Mouse (Mus musculus) embryonic facial prominence, embryonic 13.5 days (tissue): ENCODE data around the gene Rab32. TPM values are rescaled to one million over a fixed set of nuclear protein-coding genes. Genes with fewer than 3 reads are reported as not detected.
"Not testable (repeated sequence)": the region's sequence is repeated elsewhere in the genome, so short reads cannot be mapped to it uniquely, and the experiment has no call there.

Source experiments
- ATAC-seq: fragments of 200-750 bp; cut with Nextera tagmentation; 2 replicates; pipeline ENCODE4 v1.8.0; 2017; ENCODE audit warnings: low read depth; ENCODE audit not compliant: insufficient number of reproducible peaks, insufficient read depth, low FRiP score, low TSS enrichment
- H3K27ac ChIP-seq: fragments of 300-500 bp; sonication (generic); 2 replicates; pipeline ENCODE4 v1.5.1; 2015; ENCODE audit warnings: moderate library complexity, mild to moderate bottlenecking, inconsistent platforms
- H3K27me3 ChIP-seq: fragments of 300-500 bp; sonication (generic); 2 replicates; pipeline ENCODE4 v1.6.1; 2015; ENCODE audit warnings: mild to moderate bottlenecking, inconsistent platforms
- H3K36me3 ChIP-seq: fragments of 300-500 bp; sonication (generic); 2 replicates; pipeline ENCODE4 v1.6.1; 2015; ENCODE audit warnings: mild to moderate bottlenecking, inconsistent platforms
- H3K4me1 ChIP-seq: fragments of 300-500 bp; sonication (generic); 2 replicates; pipeline ENCODE4 v1.6.1; 2015; ENCODE audit warnings: inconsistent platforms
- H3K4me2 ChIP-seq: fragments of 300-500 bp; sonication (generic); 2 replicates; pipeline ENCODE4 v1.6.1; 2015; ENCODE audit warnings: moderate library complexity, mild to moderate bottlenecking, inconsistent platforms
- H3K4me3 ChIP-seq: fragments of 300-500 bp; sonication (generic); 2 replicates; pipeline ENCODE4 v1.5.1; 2015; ENCODE audit warnings: mild to moderate bottlenecking, inconsistent platforms
- H3K9ac ChIP-seq: fragments of 300-500 bp; sonication (generic); 2 replicates; pipeline ENCODE4 v1.6.1; 2015; ENCODE audit warnings: mild to moderate bottlenecking, inconsistent platforms
- H3K9me3 ChIP-seq: fragments of 300-500 bp; sonication (generic); 2 replicates; pipeline ENCODE4 v1.6.1; 2016; ENCODE audit warnings: inconsistent platforms
- WGBS: fragments of 180-500 bp; shearing (Covaris S2); methylation state at CpG from one replicate; pipeline ENCODE4 v1.1.7; 2015; ENCODE audit warnings: mixed read lengths; 5-methylcytosine and 5-hydroxymethylcytosine counted together
- polyA plus RNA-seq: library from polyadenylated mRNA; unstranded; fragments of >200 nt; fragmentation: Nextera tagmentation; extraction: Ambion mirVana; gene quantifications from 2 replicates; pipeline ENCODE4 v1.2.1, GENCODE M21; 2015

The Rab32 gene
- polyA plus RNA-seq: 25.5 and 26.7 TPM in 2 replicates

DNA sequence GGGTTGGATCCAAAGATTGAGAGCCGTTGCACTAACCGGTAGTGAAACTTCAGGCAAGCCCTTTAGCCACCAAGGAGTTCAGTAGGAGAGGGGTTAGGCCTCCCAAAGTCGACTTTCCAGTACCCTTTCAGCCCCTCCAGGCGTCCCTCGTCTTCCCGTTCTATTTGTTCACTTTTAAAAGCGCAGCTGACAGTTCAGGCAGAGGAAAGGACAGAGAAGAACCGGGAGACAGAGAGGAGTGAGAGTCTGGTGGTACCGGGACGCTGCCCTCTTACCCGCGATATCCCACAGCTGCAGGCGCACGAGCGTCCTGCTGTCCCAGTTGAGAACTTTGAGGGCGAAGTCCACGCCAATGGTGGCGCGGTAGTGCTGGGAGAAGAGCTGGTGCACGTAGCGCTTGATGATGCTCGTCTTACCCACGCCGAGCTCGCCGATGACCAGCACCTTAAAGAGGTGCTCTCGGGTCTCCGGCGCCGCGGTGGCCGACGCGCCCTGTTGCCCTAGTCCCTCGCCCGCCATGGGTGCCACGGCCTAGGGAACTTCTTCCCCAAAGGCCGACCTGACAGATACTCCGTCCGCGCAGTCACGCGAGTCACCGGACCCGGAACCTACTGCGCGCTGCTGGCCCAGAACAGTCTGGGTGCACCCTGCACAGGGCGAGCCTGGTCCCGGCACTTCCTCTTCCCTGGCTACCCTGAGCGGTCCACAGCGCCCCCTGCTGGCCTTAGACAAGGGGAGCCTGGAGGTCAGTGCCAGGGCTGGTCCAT is at the start of gene Rab32:
Rab32 (minus strand) TSS at position 696 of the 767 bp plus-strand sequence.
- WGBS: under 1% methylated on average over 51 of the region's 51 CpGs
- H3K4me2 ChIP-seq: peak within 1 kb of the TSS; percentile 90
- peaks cover 16% of the 10 kb centered on the region for H3K4me1 ChIP-seq
- H3K27me3 ChIP-seq: no peaks in the 10 kb centered on the region
- H3K9me3 ChIP-seq: no peaks in the 10 kb centered on the region
- peak within 1 kb of the TSS; percentile 77 for H3K9ac ChIP-seq
- H3K36me3 ChIP-seq: no peaks in the 10 kb centered on the region
- peak within 1 kb of the TSS; percentile 81 for H3K27ac ChIP-seq
- H3K4me3 ChIP-seq: peak within 1 kb of the TSS; percentile 65
- ATAC-seq: peak; percentile 89

DNA sequence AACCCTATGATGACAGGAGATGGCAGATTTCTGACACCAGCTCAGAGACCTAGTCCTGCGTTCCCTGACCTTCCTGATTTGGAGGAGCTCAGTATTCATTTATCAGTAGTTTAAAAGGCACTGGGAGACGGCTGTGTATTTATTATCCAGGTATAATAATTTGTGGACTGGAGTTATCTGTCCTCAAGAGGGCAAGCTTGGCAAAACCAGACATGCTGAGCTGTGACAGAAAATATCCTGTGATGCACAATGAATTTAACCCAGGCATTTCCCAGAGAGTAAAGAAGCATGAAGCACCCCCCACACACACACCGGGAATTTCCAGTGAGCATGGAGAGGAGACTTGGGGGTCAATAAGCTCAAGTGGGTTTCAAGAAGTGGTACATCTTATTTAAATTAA is 42.7 kb upstream of the Rab32 start:
- no peaks in the 10 kb centered on the region for H3K27me3 ChIP-seq
- 76% methylated on average over 3 of the region's 3 CpGs for WGBS
- H3K27ac ChIP-seq: no peak overlapping the region
- no peaks in the 10 kb centered on the region for H3K4me1 ChIP-seq
- no peak overlapping the region for H3K4me2 ChIP-seq
- no peak overlapping the region for H3K9ac ChIP-seq
- H3K36me3 ChIP-seq: no peaks in the 10 kb centered on the region
- no peaks in the 10 kb centered on the region for H3K9me3 ChIP-seq
- ATAC-seq: no peak
- H3K4me3 ChIP-seq: no peak overlapping the region

DNA sequence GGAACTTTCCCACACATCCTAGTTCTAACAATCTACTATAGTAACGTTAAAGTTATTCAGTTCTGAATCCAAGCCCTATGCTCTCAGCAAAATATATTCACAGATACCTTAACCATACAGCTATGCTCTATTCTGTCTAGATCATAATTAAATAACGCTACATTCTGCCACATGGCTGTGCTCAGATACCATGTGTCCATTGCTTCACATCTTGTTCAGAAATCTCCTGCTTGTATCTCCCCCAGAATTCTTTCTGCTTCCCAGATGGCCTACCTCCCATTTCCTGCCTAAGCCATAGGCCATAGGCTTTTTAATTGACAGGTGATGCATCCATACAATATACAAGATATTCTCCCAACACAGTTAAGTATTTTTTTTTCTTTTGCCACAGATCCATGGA is 39.4 kb upstream of the Rab32 start:
- not testable (repeated sequence) for H3K36me3 ChIP-seq, H3K9me3 ChIP-seq, H3K4me2 ChIP-seq, H3K4me3 ChIP-seq, H3K27ac ChIP-seq, H3K4me1 ChIP-seq, H3K27me3 ChIP-seq, ATAC-seq, H3K9ac ChIP-seq
- WGBS: 96% methylated on average over 2 of the region's 2 CpGs

DNA sequence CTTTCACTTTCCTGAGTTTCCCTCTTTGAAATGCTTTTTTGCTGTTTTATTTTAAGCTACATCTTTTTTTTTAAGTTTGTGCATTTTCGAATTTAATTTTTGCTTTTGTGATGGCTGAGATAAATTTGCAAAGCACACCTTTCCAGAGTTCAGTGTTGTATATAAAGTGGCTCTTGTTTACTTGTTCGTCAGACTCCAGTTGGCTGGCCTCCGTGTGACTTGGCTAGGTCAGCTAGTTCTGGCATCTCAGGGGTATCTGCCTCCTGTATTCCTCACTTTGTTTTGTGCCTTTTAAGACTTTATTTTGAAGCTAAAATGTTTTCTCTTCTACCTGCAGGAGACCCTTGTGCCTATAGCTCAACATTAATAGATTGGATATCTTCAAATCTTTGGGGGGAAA is 22.7 kb upstream of the Rab32 start:
- no peaks in the 10 kb centered on the region; the same call in 1 of the 2 replicates for H3K9me3 ChIP-seq
- no peak overlapping the region for H3K4me3 ChIP-seq
- WGBS: 79% methylated on average over 3 of the region's 3 CpGs
- no peaks in the 10 kb centered on the region for H3K36me3 ChIP-seq
- H3K27ac ChIP-seq: no peak overlapping the region
- no peak overlapping the region for H3K9ac ChIP-seq
- H3K4me1 ChIP-seq: no peaks in the 10 kb centered on the region
- no peak overlapping the region for H3K4me2 ChIP-seq
- no peaks in the 10 kb centered on the region for H3K27me3 ChIP-seq
- ATAC-seq: no peak

DNA sequence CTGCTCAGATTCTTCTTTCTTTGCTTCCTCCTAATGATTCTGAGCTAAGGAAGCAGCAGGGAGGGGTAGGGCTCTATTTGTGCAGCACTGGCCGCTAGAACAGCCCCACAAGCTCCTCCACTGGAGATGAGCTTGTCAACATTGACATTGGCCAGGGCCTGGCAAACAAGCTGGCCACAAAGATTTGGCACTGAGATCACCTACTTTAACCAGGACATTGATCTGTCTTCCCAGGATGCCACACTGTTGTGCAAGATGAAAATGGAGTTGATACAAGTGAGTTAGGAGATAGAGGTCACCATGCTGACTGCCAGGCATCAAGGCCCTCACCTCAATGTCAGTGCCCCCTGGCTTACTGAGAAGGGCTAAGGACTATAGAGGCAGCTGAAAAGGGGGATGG is 21.8 kb upstream of the Rab32 start:
- Histone ChIP-seq H3K4me3 (no peak overlapping the region), H3K4me2 (no peak overlapping the region), H3K36me3 (no peaks in the 10 kb centered on the region), H3K9me3 (no peaks in the 10 kb centered on the region; the same call in 1 of the 2 replicates), H3K27ac (no peak overlapping the region), H3K27me3 (no peaks in the 10 kb centered on the region), H3K9ac (no peak overlapping the region), H3K4me1 (no peaks in the 10 kb centered on the region)
- 69% methylated on average over 1 of the region's 1 CpGs for WGBS
- no peak for ATAC-seq

DNA sequence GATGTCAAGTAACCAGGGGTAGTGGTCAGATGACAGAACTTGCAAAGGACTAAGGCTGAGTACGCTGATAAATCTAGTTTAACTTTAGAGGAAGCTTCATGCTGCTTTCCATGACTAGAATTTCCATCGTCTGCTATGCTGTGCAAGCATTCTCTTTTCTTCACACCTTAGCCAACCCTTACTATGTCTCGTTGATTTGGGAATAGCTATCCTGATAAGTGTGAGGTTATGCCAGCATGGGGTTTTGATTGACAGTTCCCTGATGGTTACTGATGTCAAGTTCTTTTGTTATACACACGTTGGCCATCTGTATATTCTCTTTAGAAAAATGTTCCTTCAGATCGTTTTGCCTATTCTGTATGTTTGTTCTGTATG is 259 bp upstream of the Rab32 start:
- H3K27ac ChIP-seq: no peak overlapping the region
- peaks cover 16% of the 10 kb centered on the region for H3K4me1 ChIP-seq
- no peak overlapping the region for H3K9ac ChIP-seq
- H3K36me3 ChIP-seq: no peaks in the 10 kb centered on the region
- no peaks in the 10 kb centered on the region for H3K9me3 ChIP-seq
- H3K4me3 ChIP-seq: peak overlapping the region; percentile 65
- no peaks in the 10 kb centered on the region for H3K27me3 ChIP-seq
- H3K4me2 ChIP-seq: peak overlapping the region; percentile 90
- 37% methylated on average over 5 of the region's 5 CpGs for WGBS
- ATAC-seq: no peak

DNA sequence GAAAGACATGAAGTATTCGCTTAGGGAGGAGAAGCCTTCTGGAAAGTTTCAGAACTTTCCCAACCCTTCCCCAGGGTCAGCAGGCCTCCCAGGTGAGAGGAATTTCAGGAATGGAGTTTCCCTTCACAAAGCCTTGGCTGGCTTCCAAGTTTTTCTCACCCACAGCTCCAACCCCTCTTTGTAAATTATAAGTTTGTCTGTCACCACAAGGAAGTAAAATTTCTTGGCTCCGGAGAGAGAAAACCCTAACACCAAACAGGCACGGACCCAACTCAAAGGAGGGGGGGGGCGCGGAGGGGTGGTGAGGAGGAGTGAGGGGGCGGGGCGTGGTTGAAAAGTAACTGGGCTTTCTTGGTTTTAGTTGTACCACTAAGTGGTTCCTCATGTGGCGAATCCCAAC is 980 bp downstream of the Rab32 start:
- Histone ChIP-seq H3K4me2 (peak overlapping the region; percentile 90), H3K9ac (peak overlapping the region; percentile 77), H3K36me3 (no peaks in the 10 kb centered on the region), H3K27ac (peak overlapping the region; percentile 81), H3K9me3 (no peaks in the 10 kb centered on the region), H3K4me1 (peaks cover 16% of the 10 kb centered on the region), H3K4me3 (peak overlapping the region; percentile 65), H3K27me3 (no peaks in the 10 kb centered on the region)
- WGBS: 2% methylated on average over 8 of the region's 8 CpGs
- peak; percentile 82 for ATAC-seq

DNA sequence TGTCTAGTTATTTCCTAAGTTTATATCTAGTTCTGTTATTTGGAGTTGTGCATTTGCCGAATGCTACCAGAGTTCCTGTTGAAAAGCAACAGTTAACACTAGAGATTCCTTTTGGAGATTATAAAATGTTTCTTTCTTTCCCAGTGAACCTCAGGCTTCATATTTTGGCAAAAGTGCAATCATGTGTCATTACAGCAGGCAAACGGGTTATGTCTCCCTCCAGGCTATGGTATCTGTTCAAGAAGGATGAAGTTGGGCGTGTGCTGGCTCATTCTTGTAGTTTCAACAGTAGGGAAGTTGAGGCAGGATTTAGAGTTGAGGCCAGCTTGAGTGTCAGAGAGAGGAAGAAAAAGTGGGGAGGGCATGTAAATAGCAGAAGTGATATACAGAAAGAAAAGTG is 2.4 kb downstream of the Rab32 start:
- WGBS: 56% methylated on average over 3 of the region's 3 CpGs

DNA sequence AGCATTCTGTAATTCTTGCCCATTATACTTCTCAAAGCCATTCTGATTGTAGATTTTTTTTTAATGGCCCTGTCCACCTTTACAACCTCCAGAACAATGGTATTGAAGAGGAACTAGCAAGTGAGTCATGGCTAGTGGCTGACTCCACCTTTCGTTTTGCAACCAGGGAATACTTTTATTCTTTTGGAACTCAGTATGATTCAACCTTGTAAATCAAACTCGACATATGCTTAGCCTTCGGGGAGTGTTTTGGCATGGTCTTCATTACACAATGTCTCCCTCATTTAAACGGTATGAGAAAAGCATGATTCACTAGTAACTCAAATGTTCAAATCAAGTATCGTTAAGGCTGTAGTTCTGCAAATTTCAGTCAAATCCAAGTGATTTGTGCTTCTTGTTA is 2.8 kb downstream of the Rab32 start:
- H3K9ac ChIP-seq: no peak overlapping the region
- H3K27ac ChIP-seq: no peak overlapping the region
- no peaks in the 10 kb centered on the region for H3K36me3 ChIP-seq
- 51% methylated on average over 5 of the region's 5 CpGs for WGBS
- ATAC-seq: no peak
- no peaks in the 10 kb centered on the region for H3K27me3 ChIP-seq
- no peaks in the 10 kb centered on the region for H3K9me3 ChIP-seq
- no peak overlapping the region for H3K4me3 ChIP-seq
- peaks cover 16% of the 10 kb centered on the region for H3K4me1 ChIP-seq
- no peak overlapping the region for H3K4me2 ChIP-seq

More for the DNA sequence above, 2.4 kb downstream of the Rab32 start:
- Histone ChIP-seq H3K27me3 (no peaks in the 10 kb centered on the region), H3K27ac (no peak overlapping the region), H3K4me1 (peaks cover 16% of the 10 kb centered on the region), H3K9me3 (no peaks in the 10 kb centered on the region), H3K4me3 (no peak overlapping the region), H3K4me2 (no peak overlapping the region), H3K36me3 (no peaks in the 10 kb centered on the region), H3K9ac (no peak overlapping the region)
- ATAC-seq: no peak

DNA sequence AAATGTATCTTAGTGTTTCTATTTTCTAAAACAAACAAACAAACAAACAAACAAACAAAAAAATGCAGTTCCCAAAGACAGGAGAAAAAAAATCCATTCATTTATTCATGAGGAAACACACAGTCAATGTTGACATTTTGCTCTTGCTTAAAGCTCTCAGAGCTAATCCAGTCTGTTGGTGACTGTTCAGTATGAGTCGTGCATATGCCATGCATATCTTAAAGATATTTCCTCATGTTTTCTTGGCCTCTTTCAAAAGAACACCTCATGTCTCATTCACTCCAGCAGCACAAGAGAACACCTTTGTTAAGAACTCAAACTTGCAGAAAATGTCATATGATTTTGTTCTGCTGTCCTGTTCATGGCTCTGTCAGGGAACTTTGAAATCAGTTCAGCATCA is 7.9 kb downstream of the Rab32 start:
- Histone ChIP-seq H3K4me2 (no peak overlapping the region), H3K9ac (no peak overlapping the region), H3K36me3 (no peaks in the 10 kb centered on the region), H3K27ac (no peak overlapping the region), H3K9me3 (no peaks in the 10 kb centered on the region), H3K4me1 (no peaks in the 10 kb centered on the region), H3K4me3 (no peak overlapping the region), H3K27me3 (no peaks in the 10 kb centered on the region)
- no peak for ATAC-seq
- 73% methylated on average over 1 of the region's 1 CpGs for WGBS

DNA sequence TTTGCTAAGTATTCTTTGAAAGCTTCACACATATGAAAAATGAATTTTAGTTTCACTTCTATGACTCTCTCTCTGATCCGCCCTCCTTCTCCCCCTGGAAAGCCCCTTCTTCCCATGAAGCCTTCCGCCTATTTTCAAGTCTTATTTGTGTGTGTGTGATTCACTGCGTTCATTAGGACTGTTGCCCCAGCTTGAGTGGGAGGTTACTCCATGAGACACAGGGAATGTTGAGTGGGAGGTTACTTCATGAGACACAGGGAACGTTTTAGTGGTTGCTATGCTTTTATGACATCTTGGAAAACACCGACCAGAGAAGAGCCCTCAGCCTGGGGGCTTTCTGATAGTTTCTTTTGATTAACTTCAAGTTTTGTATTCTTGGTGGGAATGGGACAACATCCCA is 11.4 kb downstream of the Rab32 start:
- Histone ChIP-seq H3K4me3 (no peak overlapping the region), H3K4me2 (no peak overlapping the region), H3K36me3 (no peaks in the 10 kb centered on the region), H3K27ac (no peak overlapping the region), H3K9me3 (no peaks in the 10 kb centered on the region), H3K9ac (no peak overlapping the region), H3K27me3 (no peaks in the 10 kb centered on the region), H3K4me1 (no peaks in the 10 kb centered on the region)
- WGBS: 67% methylated on average over 5 of the region's 5 CpGs
- ATAC-seq: no peak

DNA sequence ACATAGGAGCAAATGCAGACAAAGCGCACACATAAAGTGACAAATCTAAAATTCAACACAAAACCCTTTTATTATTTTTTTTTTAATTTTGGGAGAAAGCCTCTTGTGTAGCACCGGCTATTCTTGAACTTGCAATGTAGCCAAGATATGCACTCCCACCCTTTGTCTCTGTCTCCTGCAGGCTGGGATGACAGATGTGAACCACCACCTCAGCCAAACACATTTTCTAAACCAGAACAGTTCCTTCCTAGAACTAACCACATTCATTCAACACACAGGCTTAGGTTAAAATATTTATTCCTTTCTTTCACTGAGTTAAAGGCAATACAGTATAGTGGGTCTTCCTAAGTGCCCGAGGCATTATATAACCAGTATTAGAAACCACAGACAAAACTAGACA is 13.1 kb downstream of the Rab32 start:
- Histone ChIP-seq H3K27ac (no peak overlapping the region), H3K36me3 (no peaks in the 10 kb centered on the region), H3K4me3 (no peak overlapping the region), H3K4me1 (no peaks in the 10 kb centered on the region), H3K4me2 (no peak overlapping the region), H3K9me3 (no peaks in the 10 kb centered on the region), H3K9ac (no peak overlapping the region), H3K27me3 (no peaks in the 10 kb centered on the region)
- WGBS: 92% methylated on average over 3 of the region's 3 CpGs
- ATAC-seq: no peak
